Mouse (Mus musculus): ENCODE measurements at regions not wholly inside any gene's neighbourhood (a gene's known extent, or its start where the extent isn't known, plus 50 kb on each side); places are given as distances from the start of the nearest gene placed in this dataset.

DNA sequence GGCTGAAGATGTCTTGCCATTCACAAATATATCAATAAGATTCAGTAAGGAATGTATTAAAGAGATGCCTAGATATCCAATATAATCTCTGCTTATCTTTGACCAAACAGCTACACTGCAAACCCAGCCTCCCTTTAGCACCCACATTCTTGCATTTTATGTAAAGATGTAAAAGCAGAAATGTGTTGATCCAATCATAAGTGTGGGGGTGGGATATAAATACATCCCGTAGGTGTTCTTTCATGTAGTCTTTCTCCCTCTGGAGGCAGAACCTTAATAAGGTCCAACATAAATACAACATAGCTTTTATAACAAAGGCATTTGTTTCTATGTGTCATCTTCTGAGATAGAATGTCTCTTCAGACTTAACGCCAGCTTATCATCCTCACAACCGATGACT, 637.1 kb upstream of the Flrt2 start:
- no peak overlapping the region for H3K9ac ChIP-seq (replicated peaks)
- ATAC-seq: no peak
- H3K9me3 ChIP-seq: no peaks in the 10 kb centered on the region
- H3K27me3 ChIP-seq: no peaks in the 10 kb centered on the region
- H3K27ac ChIP-seq: no peak overlapping the region
- WGBS: 88% methylated on average over 3 of the region's 3 CpGs
- no peak overlapping the region for H3K4me2 ChIP-seq (replicated peaks)
- no peak overlapping the region for H3K4me3 ChIP-seq (replicated peaks)
- no peaks in the 10 kb centered on the region for H3K36me3 ChIP-seq
- 0 out of 2 replicates have a peak, but pooled peaks cover 3% of the 10 kb centered on the region for H3K4me1 ChIP-seq (replicated peaks)

GRCm38 (mm10) chr12:95056926-95057325, 635.1 kb upstream of the Flrt2 start:
- H3K4me1 ChIP-seq (replicated peaks): 0 out of 2 replicates have a peak, but pooled peaks cover 3% of the 10 kb centered on the region
- no peak overlapping the region for H3K9ac ChIP-seq (replicated peaks)
- H3K27me3 ChIP-seq: no peaks in the 10 kb centered on the region
- no peak overlapping the region for H3K27ac ChIP-seq
- no peak overlapping the region for H3K4me2 ChIP-seq (replicated peaks)
- no peaks in the 10 kb centered on the region for H3K36me3 ChIP-seq
- H3K9me3 ChIP-seq: no peaks in the 10 kb centered on the region
- no peak overlapping the region for H3K4me3 ChIP-seq (replicated peaks)
- 37% methylated on average over 7 of the region's 7 CpGs for WGBS
- no peak for ATAC-seq

DNA sequence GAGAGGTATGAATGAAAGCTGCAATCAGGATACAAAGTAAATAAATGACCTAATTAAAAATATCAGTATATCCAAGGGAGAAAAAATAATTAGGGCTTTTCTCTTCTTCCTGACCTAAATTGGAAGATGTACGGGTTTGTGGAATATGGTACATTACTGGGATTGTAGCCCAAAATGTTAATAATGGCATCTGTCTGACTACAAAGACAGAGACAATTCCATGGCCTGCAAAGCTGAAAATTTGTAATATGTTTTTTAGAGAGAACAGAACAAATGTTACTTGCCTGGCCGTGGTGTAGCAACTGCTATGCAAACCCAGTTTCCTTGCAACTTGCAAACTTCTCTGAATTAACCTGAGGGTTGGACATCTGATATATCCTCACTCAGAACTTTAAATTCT, 632.6 kb upstream of the Flrt2 start:
- no peaks in the 10 kb centered on the region for H3K36me3 ChIP-seq
- no peak overlapping the region for H3K9ac ChIP-seq (replicated peaks)
- H3K4me3 ChIP-seq (replicated peaks): no peak overlapping the region
- H3K4me1 ChIP-seq (replicated peaks): 0 out of 2 replicates have a peak, but pooled peaks cover 3% of the 10 kb centered on the region
- ATAC-seq: no peak
- no peak overlapping the region for H3K27ac ChIP-seq
- no peaks in the 10 kb centered on the region for H3K27me3 ChIP-seq
- H3K9me3 ChIP-seq: no peaks in the 10 kb centered on the region
- no peak overlapping the region for H3K4me2 ChIP-seq (replicated peaks)
- 91% methylated on average over 2 of the region's 2 CpGs for WGBS

GRCm38 (mm10) chr12:95072307-95072706, 619.7 kb upstream of the Flrt2 start:
- 89% methylated on average over 2 of the region's 2 CpGs for WGBS
- H3K36me3 ChIP-seq: no peaks in the 10 kb centered on the region
- ATAC-seq: no peak

GRCm38 (mm10) chr12:95119223-95119952, 572.6 kb upstream of the Flrt2 start:
- Histone ChIP-seq H3K9me3 (no peaks in the 10 kb centered on the region), H3K9ac (replicated peaks) (no peak overlapping the region), H3K4me2 (replicated peaks) (no peak overlapping the region), H3K27me3 (no peaks in the 10 kb centered on the region), H3K4me3 (replicated peaks) (no peak overlapping the region), H3K4me1 (replicated peaks) (no peaks in the 10 kb centered on the region), H3K36me3 (no peaks in the 10 kb centered on the region), H3K27ac (no peak overlapping the region)
- no peak for ATAC-seq
- 71% methylated on average over 3 of the region's 3 CpGs for WGBS

More at GRCm38 (mm10) chr12:95072307-95072706, 619.7 kb upstream of the Flrt2 start:
- no peak overlapping the region for H3K9ac ChIP-seq (replicated peaks)
- no peak overlapping the region for H3K4me3 ChIP-seq (replicated peaks)
- H3K4me2 ChIP-seq (replicated peaks): no peak overlapping the region
- no peaks in the 10 kb centered on the region for H3K4me1 ChIP-seq (replicated peaks)
- no peaks in the 10 kb centered on the region for H3K27me3 ChIP-seq
- H3K9me3 ChIP-seq: no peaks in the 10 kb centered on the region
- H3K27ac ChIP-seq: no peak overlapping the region

DNA sequence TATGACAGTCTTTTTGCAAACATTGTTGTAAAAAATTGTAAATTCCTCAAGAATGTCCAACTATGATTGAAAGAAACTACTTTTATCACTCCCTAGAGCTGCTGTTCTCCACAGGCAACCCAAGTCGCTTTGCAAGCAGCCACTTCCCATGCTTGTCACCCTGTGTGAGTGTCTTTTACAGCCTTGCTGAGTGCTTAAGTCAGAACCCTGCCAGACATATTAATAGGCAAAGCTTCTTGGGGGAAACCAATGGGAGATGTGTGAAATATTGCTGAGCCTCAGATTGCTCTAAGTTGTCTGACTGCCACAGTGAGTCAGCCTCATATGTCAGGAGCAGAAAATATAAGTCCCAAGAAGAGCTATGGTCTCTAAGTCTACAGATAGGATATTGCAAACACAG, 559.2 kb upstream of the Flrt2 start:
- Histone ChIP-seq H3K36me3 (no peaks in the 10 kb centered on the region), H3K27me3 (no peaks in the 10 kb centered on the region), H3K4me3 (replicated peaks) (no peak overlapping the region), H3K9ac (replicated peaks) (no peak overlapping the region), H3K4me1 (replicated peaks) (no peaks in the 10 kb centered on the region), H3K9me3 (no peaks in the 10 kb centered on the region), H3K27ac (no peak overlapping the region), H3K4me2 (replicated peaks) (no peak overlapping the region)
- ATAC-seq: no peak
- WGBS: 60% methylated on average over 1 of the region's 1 CpGs

DNA sequence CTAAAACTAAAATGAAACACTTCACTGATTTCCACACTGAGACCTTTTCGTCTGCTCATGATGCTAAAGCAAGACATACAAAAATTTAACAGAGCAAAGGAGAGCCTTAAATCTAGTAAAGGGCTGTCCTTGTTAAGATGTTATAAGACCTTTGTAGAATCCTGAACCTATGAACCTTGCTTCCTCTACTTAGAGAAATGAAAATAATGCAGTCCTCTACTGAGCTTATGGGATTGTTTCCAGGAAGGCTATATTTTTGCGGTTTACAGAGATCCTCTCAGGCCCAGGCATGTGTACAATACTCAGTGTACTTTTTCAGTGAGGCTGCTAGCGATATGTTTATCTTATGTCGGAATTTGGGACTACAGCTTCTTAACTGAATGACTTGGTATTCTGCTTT, 558.5 kb upstream of the Flrt2 start:
- no peaks in the 10 kb centered on the region for H3K4me1 ChIP-seq (replicated peaks)
- H3K4me2 ChIP-seq (replicated peaks): no peak overlapping the region
- H3K9me3 ChIP-seq: no peaks in the 10 kb centered on the region
- H3K9ac ChIP-seq (replicated peaks): no peak overlapping the region
- no peak for ATAC-seq
- 85% methylated on average over 4 of the region's 4 CpGs for WGBS
- no peak overlapping the region for H3K4me3 ChIP-seq (replicated peaks)
- H3K27me3 ChIP-seq: no peaks in the 10 kb centered on the region
- no peaks in the 10 kb centered on the region for H3K36me3 ChIP-seq
- no peak overlapping the region for H3K27ac ChIP-seq

GRCm38 (mm10) chr12:95138167-95138566, 553.9 kb upstream of the Flrt2 start:
- Histone ChIP-seq H3K4me3 (replicated peaks) (no peak overlapping the region), H3K9ac (replicated peaks) (no peak overlapping the region), H3K4me1 (replicated peaks) (no peaks in the 10 kb centered on the region), H3K9me3 (no peaks in the 10 kb centered on the region), H3K27me3 (no peaks in the 10 kb centered on the region), H3K4me2 (replicated peaks) (no peak overlapping the region), H3K36me3 (no peaks in the 10 kb centered on the region), H3K27ac (no peak overlapping the region)
- whole genome bisulfite sequencing: 92% methylated on average over 2 of the region's 2 CpGs
- no peak for ATAC-seq

DNA sequence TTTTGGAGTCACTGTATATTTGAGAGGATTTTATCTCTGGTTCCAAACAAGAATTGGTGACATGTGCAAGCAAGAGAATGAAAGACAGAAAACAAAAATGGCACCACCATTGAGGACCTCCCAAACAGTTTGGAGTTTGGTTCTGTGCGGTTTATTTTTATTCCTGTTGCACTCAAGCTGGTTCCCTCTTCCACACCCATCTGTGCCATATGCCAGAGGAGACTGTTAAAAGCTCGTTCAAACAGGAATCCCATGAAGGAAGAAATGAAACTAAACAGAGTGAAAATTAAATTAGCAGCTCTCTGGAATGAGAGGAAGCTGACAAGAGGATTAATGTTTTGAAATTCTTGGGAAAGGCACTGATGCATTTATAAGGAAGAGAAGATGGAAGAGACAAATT, 521.0 kb upstream of the Flrt2 start:
- WGBS: 79% methylated on average over 2 of the region's 2 CpGs
- no peaks in the 10 kb centered on the region for H3K27me3 ChIP-seq
- no peak for ATAC-seq
- H3K36me3 ChIP-seq: no peaks in the 10 kb centered on the region
- no peak overlapping the region for H3K9ac ChIP-seq (replicated peaks)
- no peak overlapping the region for H3K27ac ChIP-seq
- no peak overlapping the region for H3K4me3 ChIP-seq (replicated peaks)
- H3K4me2 ChIP-seq (replicated peaks): no peak overlapping the region
- no peaks in the 10 kb centered on the region for H3K9me3 ChIP-seq
- 0 out of 2 replicates have a peak, but pooled peaks cover 3% of the 10 kb centered on the region for H3K4me1 ChIP-seq (replicated peaks)

GRCm38 (mm10) chr12:95173810-95174402, 518.1 kb upstream of the Flrt2 start:
- Histone ChIP-seq H3K4me2 (replicated peaks) (no peak overlapping the region), H3K27ac (no peak overlapping the region), H3K4me3 (replicated peaks) (no peak overlapping the region), H3K36me3 (no peaks in the 10 kb centered on the region), H3K27me3 (no peaks in the 10 kb centered on the region), H3K9me3 (no peaks in the 10 kb centered on the region), H3K4me1 (replicated peaks) (0 out of 2 replicates have a peak, but pooled peaks cover 3% of the 10 kb centered on the region), H3K9ac (replicated peaks) (no peak overlapping the region)
- peak; percentile 63 for ATAC-seq
- WGBS: 20% methylated on average over 1 of the region's 1 CpGs

- Histone ChIP-seq H3K9ac (replicated peaks) (no peak overlapping the region), H3K36me3 (no peaks in the 10 kb centered on the region), H3K9me3 (no peaks in the 10 kb centered on the region), H3K27ac (no peak overlapping the region), H3K4me2 (replicated peaks) (no peak overlapping the region), H3K27me3 (no peaks in the 10 kb centered on the region), H3K4me1 (replicated peaks) (no peaks in the 10 kb centered on the region), H3K4me3 (replicated peaks) (no peak overlapping the region)
- no peak for ATAC-seq
- WGBS: 94% methylated on average over 8 of the region's 8 CpGs
Observed at GRCm38 (mm10) chr12:95202486-95202885, 489.5 kb upstream of the Flrt2 start.

GRCm38 (mm10) chr12:95205081-95205480, 486.9 kb upstream of the Flrt2 start:
- no peak for ATAC-seq
- H3K36me3 ChIP-seq: no peaks in the 10 kb centered on the region
- H3K9ac ChIP-seq (replicated peaks): no peak overlapping the region
- H3K4me2 ChIP-seq (replicated peaks): no peak overlapping the region
- H3K9me3 ChIP-seq: no peaks in the 10 kb centered on the region
- 58% methylated on average over 3 of the region's 3 CpGs for WGBS
- H3K4me3 ChIP-seq (replicated peaks): no peak overlapping the region
- H3K4me1 ChIP-seq (replicated peaks): no peaks in the 10 kb centered on the region
- H3K27me3 ChIP-seq: no peaks in the 10 kb centered on the region
- H3K27ac ChIP-seq: no peak overlapping the region
